In the genomic region with DNA sequence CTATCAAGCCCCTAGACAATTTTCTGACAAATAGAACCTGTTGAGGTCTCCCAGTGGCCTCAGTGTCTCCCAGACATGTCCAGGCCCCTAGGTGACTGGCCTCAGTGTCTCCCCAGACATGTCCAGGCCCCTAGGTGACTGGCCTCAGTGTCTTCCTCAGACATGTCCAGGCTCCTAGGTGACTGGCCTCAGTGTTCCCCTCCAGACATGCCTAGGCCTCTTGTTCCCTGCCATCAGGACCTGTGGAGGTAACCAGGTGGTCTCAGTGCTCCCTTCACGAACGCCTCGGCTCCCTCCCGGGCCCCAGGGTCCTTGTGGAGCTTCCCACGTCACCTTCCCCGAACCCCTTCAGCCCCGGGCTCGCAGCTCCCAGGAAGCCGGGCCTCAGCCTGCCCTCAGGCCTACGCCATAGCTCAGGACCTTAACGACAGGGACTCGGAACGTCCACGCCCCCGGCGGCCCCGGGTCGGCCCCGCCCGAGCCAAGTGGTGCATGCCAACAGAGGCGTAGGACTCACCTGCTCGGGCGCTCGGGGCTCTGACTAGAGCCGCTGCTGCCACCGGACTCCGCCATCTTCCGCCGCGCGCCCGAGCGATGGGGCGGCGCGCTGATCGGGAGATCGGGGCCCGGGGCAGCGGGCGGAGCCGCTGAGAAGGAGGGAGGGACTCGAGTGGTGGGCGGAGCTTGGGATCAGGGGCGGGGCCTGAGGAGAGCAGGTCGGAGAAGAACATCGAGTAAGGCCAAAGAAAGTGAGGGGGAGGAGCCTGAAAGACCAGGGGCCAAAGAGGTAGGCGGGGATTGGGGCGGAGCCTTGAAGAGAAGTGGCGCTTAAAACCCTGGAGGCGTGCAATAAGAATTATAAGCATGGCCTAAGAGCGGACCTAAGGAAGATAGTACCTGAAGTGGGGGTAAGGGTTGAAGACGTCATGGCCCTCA, we compare ENCODE assay signal across 1 mouse cellular context.
TF ChIP-seq lines count a peak whose summit lies in the region.

A gene (minus strand): TSS at position 636 of the 936 bp plus-strand sequence.

TF ChIP-seq in C2C12, 6 proteins besides CTCF, POLR2A, EP300 and RAD21 (continued from another document):
- TF ChIP-seq MYOG (IDR thresholded peaks at IDR 0.05; ENCODE audit: control insufficient read depth, extremely low read depth, insufficient read length) = no peak
TF ChIP-seq in C2C12: peak in this region for 0.
